ENCODE assay signal across 28 mouse cellular contexts in the genomic region with DNA sequence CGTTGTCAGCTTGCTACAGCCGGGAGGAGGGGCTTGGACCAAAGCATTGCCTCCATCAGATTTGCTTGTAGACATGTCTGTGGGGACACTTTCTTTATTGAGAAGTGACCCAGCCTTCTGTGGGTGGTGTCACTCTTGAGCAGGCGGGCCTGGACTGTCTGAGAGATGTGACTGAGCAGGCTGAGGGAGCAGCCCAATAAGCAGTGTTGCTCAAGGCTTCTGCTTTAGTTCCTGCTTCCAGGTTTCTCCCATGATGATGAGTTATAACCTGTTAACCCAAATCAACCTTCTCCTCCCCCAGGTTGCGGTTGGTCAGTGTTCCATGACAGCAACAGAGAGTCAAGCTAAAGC. TPM values are rescaled to one million over a fixed set of nuclear protein-coding genes. Genes with fewer than 3 reads are reported as not detected.
DNase-seq lines count a peak whose midpoint lies in the region; ATAC-seq lines count a peak whose summit lies in the region.
"Had no signal": no experiment of that assay in that cellular context is flagged by ENCODE, and none has a peak within 500 bp of the region (broad histone marks: within the 10 kb centered on the region; RNA-seq: fewer than 3 reads in every experiment).

No protein-coding gene starts in this region.

- H3K4me1 ChIP-seq in intestine, embryonic 16.5 days (ENCODE audit: control insufficient read depth, insufficient read depth, low read length): peaks cover 3% of the 10 kb centered on the region; the same call in 1 of the 2 replicates
- no peaks in the 10 kb centered on the region for H3K4me1 ChIP-seq in intestine, embryonic 15.5 days (replicated peaks)
- 0 out of 2 replicates have a peak, but pooled peaks cover 5% of the 10 kb centered on the region for H3K4me1 ChIP-seq in lung, embryonic 15.5 days
- H3K4me1 ChIP-seq: embryonic facial prominence, embryonic 13.5 days; forebrain, embryonic 10.5 days; forebrain, embryonic 15.5 days; heart, embryonic 15.5 days had no signal

- 73% methylated on average over 4 of the region's 4 CpGs for WGBS in intestine, embryonic 16.5 days
- 71% methylated on average over 4 of the region's 4 CpGs for WGBS in intestine, embryonic 15.5 days
- 71% methylated on average over 4 of the region's 4 CpGs for WGBS in lung, embryonic 15.5 days

- ATAC-seq in intestine, embryonic 16.5 days: no peak; the same call in 1 of the 2 replicates
- ATAC-seq in intestine, embryonic 15.5 days: no peak
- ATAC-seq in lung, embryonic 15.5 days (ENCODE audit: borderline replicate concordance, extremely low read depth, low FRiP score, low TSS enrichment): no peak
- ATAC-seq: forebrain, embryonic 15.5 days; midbrain, embryonic 16.5 days had no signal

- H3K27me3 ChIP-seq in intestine, embryonic 16.5 days (replicated peaks; ENCODE audit: control insufficient read depth, insufficient read depth, low read length): no peaks in the 10 kb centered on the region
- no peaks in the 10 kb centered on the region for H3K27me3 ChIP-seq in intestine, embryonic 15.5 days (replicated peaks)
- H3K27me3 ChIP-seq in lung, embryonic 15.5 days: no peaks in the 10 kb centered on the region
- H3K27me3 ChIP-seq: embryonic facial prominence, embryonic 13.5 days; forebrain, embryonic 15.5 days had no signal

- DNase-seq in adrenal gland, adult 2 months: peak; percentile 27
- no peak for DNase-seq in adrenal gland, adult 8-10 months
- DNase-seq in lung, postnatal 25 days (ENCODE audit: low spot score): no peak
- DNase-seq in A20 (ENCODE audit: low read depth, low spot score): peak; percentile 67
- DNase-seq in retina, postnatal 1 day: no peak
- DNase-seq: cerebellum, adult 11-12 months; cerebellum, adult 9-11 months; gastrocnemius, adult 2 months; gastrocnemius, postnatal 36 days; kidney, postnatal 25 days; liver; right cerebral cortex, adult 18-20 months; right cerebral cortex, postnatal 4 days; thymus, postnatal 14 days had no signal

- 0 out of 2 replicates have a peak overlapping the region, but pooled peaks have one; percentile 23 for H3K27ac ChIP-seq in intestine, embryonic 16.5 days (ENCODE audit: low read length)
- no peak overlapping the region for H3K27ac ChIP-seq in intestine, embryonic 15.5 days
- H3K27ac ChIP-seq in lung, embryonic 15.5 days: peak overlapping the region; percentile 24; the same call in 1 of the 2 replicates
- H3K27ac ChIP-seq: embryonic facial prominence, embryonic 13.5 days; forebrain, embryonic 10.5 days; forebrain, embryonic 15.5 days; gastrocnemius, adult 2 months; heart, embryonic 15.5 days; liver, embryonic 14.5 days had no signal

- H3K9me3 ChIP-seq in intestine, embryonic 16.5 days (ENCODE audit: control insufficient read depth, low read length): no peaks in the 10 kb centered on the region
- no peaks in the 10 kb centered on the region for H3K9me3 ChIP-seq in intestine, embryonic 15.5 days
- H3K9me3 ChIP-seq in lung, embryonic 15.5 days: no peaks in the 10 kb centered on the region
- H3K9me3 ChIP-seq: embryonic facial prominence, embryonic 13.5 days; forebrain, embryonic 10.5 days; forebrain, embryonic 15.5 days; G1E; heart, embryonic 15.5 days had no signal

- no peak overlapping the region for H3K9ac ChIP-seq in intestine, embryonic 16.5 days (ENCODE audit: low read depth, low read length)
- no peak overlapping the region for H3K9ac ChIP-seq in intestine, embryonic 15.5 days
- no peak overlapping the region for H3K9ac ChIP-seq in lung, embryonic 15.5 days
- H3K9ac ChIP-seq: embryonic facial prominence, embryonic 13.5 days; forebrain, embryonic 15.5 days; heart, embryonic 15.5 days; liver, embryonic 14.5 days had no signal

- H3K4me3 ChIP-seq in intestine, embryonic 16.5 days (ENCODE audit: low read length): no peak overlapping the region
- no peak overlapping the region for H3K4me3 ChIP-seq in intestine, embryonic 15.5 days (replicated peaks)
- H3K4me3 ChIP-seq in lung, embryonic 15.5 days: no peak overlapping the region
- H3K4me3 ChIP-seq: embryonic facial prominence, embryonic 13.5 days; forebrain, embryonic 10.5 days; forebrain, embryonic 15.5 days; gastrocnemius, adult 2 months; heart, embryonic 15.5 days had no signal

- H3K4me2 ChIP-seq in intestine, embryonic 16.5 days (ENCODE audit: low read depth, low read length): no peak overlapping the region
- no peak overlapping the region for H3K4me2 ChIP-seq in intestine, embryonic 15.5 days (replicated peaks)
- H3K4me2 ChIP-seq in lung, embryonic 15.5 days: no peak overlapping the region
- H3K4me2 ChIP-seq: embryonic facial prominence, embryonic 13.5 days; forebrain, embryonic 15.5 days; heart, embryonic 15.5 days; midbrain, embryonic 11.5 days had no signal

- no peaks in the 10 kb centered on the region for H3K36me3 ChIP-seq in intestine, embryonic 16.5 days (ENCODE audit: control insufficient read depth, insufficient read depth, low read length)
- no peaks in the 10 kb centered on the region for H3K36me3 ChIP-seq in intestine, embryonic 15.5 days
- H3K36me3 ChIP-seq in lung, embryonic 15.5 days: no peaks in the 10 kb centered on the region
- H3K36me3 ChIP-seq: embryonic facial prominence, embryonic 13.5 days; forebrain, embryonic 10.5 days; forebrain, embryonic 15.5 days; G1E; heart, embryonic 15.5 days had no signal

RNA-seq across cellular contexts. Expression of gene Vinac1, which starts 1.2 kb away (rescaled TPM):
- total RNA-seq in adrenal gland, adult 2 months (2021): under 1 TPM; 0.07 to 0.12 TPM
- 0.16 and 0.28 TPM in 2 replicates for polyA plus RNA-seq in adrenal gland, adult 2 months (2012; rRNA removed)
- under 1 TPM in 2 of 4 experiments, not detected in 2; 0.05 to 0.17 TPM for total RNA-seq in adrenal gland, adult 8-10 months (2022)
- 0.05 and 0.12 TPM in 2 replicates for polyA plus RNA-seq in intestine, embryonic 16.5 days (2015; fragmentation: Nextera tagmentation; extraction: Ambion mirVana)
- polyA plus RNA-seq in intestine, embryonic 15.5 days (2015; fragmentation: Nextera tagmentation; extraction: Ambion mirVana): 0.04 and 0.09 TPM in 2 replicates
- polyA plus RNA-seq in lung, embryonic 15.5 days (2015; fragmentation: Nextera tagmentation; extraction: Ambion mirVana): 0.09 and 0.20 TPM in 2 replicates
- total RNA-seq: gastrocnemius, adult 2 months; gastrocnemius, postnatal 36 days; heart, postnatal 25 days had no signal
- polyA plus RNA-seq: G1E; limb, embryonic 11.5 days; spleen, adult 2 months had no signal

RNA-seq across cellular contexts. Expression of gene Ttl, which starts 18.9 kb away (rescaled TPM):
- total RNA-seq in adrenal gland, adult 2 months (2021): 10 to 100 TPM in 1 of 2 experiments, 1 to 10 TPM in 1; 7.5 to 13.4 TPM
- polyA plus RNA-seq in adrenal gland, adult 2 months (2012; rRNA removed): 4.7 and 5.6 TPM in 2 replicates
- total RNA-seq in adrenal gland, adult 8-10 months (2022): 10 to 100 TPM; 10.6 to 14.2 (median 12.1) TPM
- 8.2 and 9.1 TPM in 2 replicates for polyA plus RNA-seq in intestine, embryonic 16.5 days (2015; fragmentation: Nextera tagmentation; extraction: Ambion mirVana)
- 10.6 TPM in 2 replicates for polyA plus RNA-seq in intestine, embryonic 15.5 days (2015; fragmentation: Nextera tagmentation; extraction: Ambion mirVana)
- 12.4 and 13.7 TPM in 2 replicates for polyA plus RNA-seq in lung, embryonic 15.5 days (2015; fragmentation: Nextera tagmentation; extraction: Ambion mirVana)
- polyA plus RNA-seq: G1E had no signal

RNA-seq across cellular contexts. Expression of gene Polr1b, which starts 54.0 kb away (rescaled TPM):
- total RNA-seq in adrenal gland, adult 2 months (2021): 10 to 100 TPM; 15.1 to 19.0 TPM
- polyA plus RNA-seq in adrenal gland, adult 2 months (2012; rRNA removed): 15.9 and 16.7 TPM in 2 replicates
- 10 to 100 TPM; 17.6 to 23.3 (median 20.6) TPM for total RNA-seq in adrenal gland, adult 8-10 months (2022)
- 19.6 and 21.8 TPM in 2 replicates for polyA plus RNA-seq in intestine, embryonic 16.5 days (2015; fragmentation: Nextera tagmentation; extraction: Ambion mirVana)
- polyA plus RNA-seq in intestine, embryonic 15.5 days (2015; fragmentation: Nextera tagmentation; extraction: Ambion mirVana): 28.6 and 29.0 TPM in 2 replicates
- 27.4 and 27.9 TPM in 2 replicates for polyA plus RNA-seq in lung, embryonic 15.5 days (2015; fragmentation: Nextera tagmentation; extraction: Ambion mirVana)

Comparison
In these comparisons a context has a peak if more than half of its experiments do, and no peak if none do; other contexts are left out.
1. DNase-seq: peak in adrenal gland, adult 2 months (single experiment) and A20 (single experiment); none in adrenal gland, adult 8-10 months (single experiment), lung, postnatal 25 days (single experiment) and retina, postnatal 1 day (single experiment).